Mouse (Mus musculus) central nervous system, embryonic 11.5 days (tissue): ENCODE results near the gene Olfr1340. TPM values are rescaled to one million over a fixed set of nuclear protein-coding genes. Genes with fewer than 3 reads are reported as not detected.

Source experiments
- polyA plus RNA-seq: library from polyadenylated mRNA; depleted of rRNA; stranded (reverse); fragments of >200 nt; gene quantifications from 2 replicates; pipeline ENCODE4 v1.2.3, GENCODE M21; 2012; rRNA removed

The Olfr1340 gene
- polyA plus RNA-seq, result not detected in 2 replicates

GRCm38 (mm10) chr4:118719838-118720237, at the start of gene Olfr1340:
Olfr1340 (plus strand) TSS chr4:118720138.

GRCm38 (mm10) chr4:118692412-118692973, 27.4 kb upstream of the Olfr1340 start, which contains the start of gene Olfr1342:
Olfr1342 (minus strand) TSS chr4:118692756.

GRCm38 (mm10) chr4:118703223-118703622, 16.7 kb upstream of the Olfr1340 start, which contains the start of gene Olfr1341:
Olfr1341 (plus strand) TSS chr4:118703523.

GRCm38 (mm10) chr4:118731875-118732274, 11.9 kb downstream of the Olfr1340 start, which contains the start of gene Olfr1339:
Olfr1339 (plus strand) TSS chr4:118732175.

GRCm38 (mm10) chr4:118758637-118759036, 38.7 kb downstream of the Olfr1340 start, which contains the start of gene Olfr1338:
Olfr1338 (minus strand) TSS chr4:118758737.

Other genes with a start within 250 kb of the Olfr1340 start
- gene Tie1, start 230.1 kb upstream of the Olfr1340 start, polyA plus RNA-seq, result 18.1 and 21.1 TPM in 2 replicates
- 0.68 and 0.78 TPM in 2 replicates for gene 2610528J11Rik, start 193.1 kb upstream of the Olfr1340 start, polyA plus RNA-seq
- gene Tmem125, start 176.1 kb upstream of the Olfr1340 start, polyA plus RNA-seq, result 0.32 and 0.47 TPM in 2 replicates
- 0.70 and 0.80 TPM in 2 replicates for gene Cfap57, start 99.4 kb upstream of the Olfr1340 start, polyA plus RNA-seq
- 115 and 163 TPM in 2 replicates for gene Ebna1bp2, start 99.3 kb upstream of the Olfr1340 start, polyA plus RNA-seq
- gene Olfr62, start 61.2 kb upstream of the Olfr1340 start, polyA plus RNA-seq, result not detected in 2 replicates
- 0.02 TPM in 1 of 2 replicates, not detected in the other for gene Olfr1342, start 27.4 kb upstream of the Olfr1340 start, polyA plus RNA-seq
- gene Olfr1341, start 16.6 kb upstream of the Olfr1340 start, polyA plus RNA-seq, result not detected in 2 replicates
- gene Olfr1339, start 12.0 kb downstream of the Olfr1340 start, polyA plus RNA-seq, result not detected in 2 replicates
- gene Olfr1338, start 38.6 kb downstream of the Olfr1340 start, polyA plus RNA-seq, result not detected in 2 replicates
- not detected in 2 replicates for gene Olfr1337, start 62.4 kb downstream of the Olfr1340 start, polyA plus RNA-seq
- gene Olfr1335, start 89.8 kb downstream of the Olfr1340 start, polyA plus RNA-seq, result not detected in 2 replicates
- not detected in 2 replicates for gene Olfr1333, start 116.1 kb downstream of the Olfr1340 start, polyA plus RNA-seq
- gene Olfr1331, start 144.5 kb downstream of the Olfr1340 start, polyA plus RNA-seq, result not detected in 2 replicates
- gene Olfr1330, start 168.5 kb downstream of the Olfr1340 start, polyA plus RNA-seq, result not detected in 2 replicates
- not detected in 2 replicates for gene Olfr1329, start 197.3 kb downstream of the Olfr1340 start, polyA plus RNA-seq
- not detected in 2 replicates for gene Olfr1328, start 218.5 kb downstream of the Olfr1340 start, polyA plus RNA-seq
- gene Lao1, start 241.4 kb downstream of the Olfr1340 start, polyA plus RNA-seq, result not detected in 2 replicates